8 mouse cellular contexts compared by ENCODE assay signal in the genomic region with DNA sequence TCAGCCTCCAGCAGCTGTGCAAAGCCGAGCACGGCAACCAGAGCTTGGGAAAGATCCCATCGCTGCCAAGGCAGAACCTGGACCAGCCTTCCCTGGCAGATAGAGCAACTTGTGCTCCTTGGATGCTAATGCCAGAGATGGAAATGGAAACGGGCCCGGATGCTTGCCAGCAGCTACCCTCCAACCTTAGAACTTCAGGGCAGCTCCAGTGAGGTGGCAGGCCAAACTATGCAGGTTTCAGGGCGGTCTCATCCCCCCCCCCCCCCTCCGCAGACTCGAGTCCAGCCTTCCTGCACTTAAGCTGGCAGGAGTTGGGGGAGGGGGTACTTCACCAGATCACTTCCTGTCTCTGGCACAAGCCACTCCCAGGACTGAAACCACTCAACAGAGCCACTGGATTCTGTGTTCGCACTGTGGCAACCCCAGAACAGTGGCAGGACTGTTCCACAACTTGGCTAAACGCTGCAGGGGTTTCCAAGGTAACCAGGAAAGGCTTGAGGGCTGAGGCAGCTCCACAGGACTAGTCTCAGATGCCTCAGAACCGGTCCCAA. TPM values are rescaled to one million over a fixed set of nuclear protein-coding genes. Genes with fewer than 3 reads are reported as not detected.
DNase-seq lines count a peak whose midpoint lies in the region; ATAC-seq and TF ChIP-seq lines count a peak whose summit lies in the region.

No protein-coding gene starts in this region.

- H3K36me3 ChIP-seq in forebrain, embryonic 13.5 days (ENCODE audit: poor library complexity, severe bottlenecking): no peaks in the 10 kb centered on the region
- no peaks in the 10 kb centered on the region for H3K36me3 ChIP-seq in lung, embryonic 15.5 days
- H3K36me3 ChIP-seq in heart, embryonic 12.5 days: no peaks in the 10 kb centered on the region

- H3K9me3 ChIP-seq in forebrain, embryonic 13.5 days (replicated peaks): no peaks in the 10 kb centered on the region
- no peaks in the 10 kb centered on the region for H3K9me3 ChIP-seq in lung, embryonic 15.5 days
- H3K9me3 ChIP-seq in heart, embryonic 12.5 days (replicated peaks): no peaks in the 10 kb centered on the region

- TF ChIP-seq CTCF in brain, embryonic 14.5 days (IDR thresholded peaks at IDR 0.05; ENCODE audit: borderline replicate concordance, extremely low read depth, insufficient read depth, insufficient read length): no peak

- 37% methylated on average over 11 of the region's 11 CpGs for WGBS in forebrain, embryonic 13.5 days
- 23% methylated on average over 11 of the region's 11 CpGs for WGBS in lung, embryonic 15.5 days
- 44% methylated on average over 11 of the region's 11 CpGs for WGBS in heart, embryonic 12.5 days

- ATAC-seq in forebrain, embryonic 13.5 days: peak; percentile 60
- peak; percentile 78 for ATAC-seq in lung, embryonic 15.5 days (ENCODE audit: borderline replicate concordance, extremely low read depth, low FRiP score, low TSS enrichment)
- no peak; the same call in 1 of the 2 replicates for ATAC-seq in heart, embryonic 12.5 days (ENCODE audit: insufficient number of reproducible peaks, low FRiP score)

- 0 out of 2 replicates have a peak overlapping the region, but pooled peaks have one; percentile 10 for H3K4me2 ChIP-seq in forebrain, embryonic 13.5 days
- peak overlapping the region; percentile 21 for H3K4me2 ChIP-seq in lung, embryonic 15.5 days
- no peak overlapping the region for H3K4me2 ChIP-seq in heart, embryonic 12.5 days

- H3K4me1 ChIP-seq in forebrain, embryonic 13.5 days: peaks cover 38% of the 10 kb centered on the region
- peaks cover 20% of the 10 kb centered on the region for H3K4me1 ChIP-seq in lung, embryonic 15.5 days
- H3K4me1 ChIP-seq in heart, embryonic 12.5 days (replicated peaks): peaks cover 13% of the 10 kb centered on the region; the same call in 1 of the 2 replicates

- no peak overlapping the region for H3K4me3 ChIP-seq in forebrain, embryonic 13.5 days
- H3K4me3 ChIP-seq in lung, embryonic 15.5 days: no peak overlapping the region
- H3K4me3 ChIP-seq in heart, embryonic 12.5 days: no peak overlapping the region

- no peak for TF ChIP-seq POLR2A in brain, embryonic 14.5 days (IDR thresholded peaks at IDR 0.05; ENCODE audit: borderline replicate concordance, extremely low read depth, insufficient read depth, insufficient read length, poor library complexity, severe bottlenecking)

- no peaks in the 10 kb centered on the region for H3K27me3 ChIP-seq in forebrain, embryonic 13.5 days
- no peaks in the 10 kb centered on the region for H3K27me3 ChIP-seq in lung, embryonic 15.5 days
- H3K27me3 ChIP-seq in heart, embryonic 12.5 days (replicated peaks): peaks cover 14% of the 10 kb centered on the region

- DNase-seq in adrenal gland, adult (ENCODE audit: inconsistent age in 2 of 2, low spot score in 1 of 2): peak; percentile 38 to 48
- DNase-seq in adrenal gland, postnatal 25 days: no peak
- DNase-seq in brain, embryonic 14.5 days (ENCODE audit: low read depth): peak; percentile 84
- peak; percentile 16 for DNase-seq in hindlimb bud, embryonic 11.5 days (ENCODE audit: extremely low spot score, low read depth, low spot score)
- DNase-seq in right cerebral cortex, postnatal 36 days (ENCODE audit: low spot score in 2 of 2): peak; percentile 79 to 85

- H3K9ac ChIP-seq in forebrain, embryonic 13.5 days: no peak overlapping the region
- H3K9ac ChIP-seq in lung, embryonic 15.5 days: no peak overlapping the region
- no peak overlapping the region for H3K9ac ChIP-seq in heart, embryonic 12.5 days

- H3K27ac ChIP-seq in forebrain, embryonic 13.5 days: no peak overlapping the region
- peak overlapping the region; percentile 75 for H3K27ac ChIP-seq in lung, embryonic 15.5 days
- H3K27ac ChIP-seq in heart, embryonic 12.5 days (ENCODE audit: poor library complexity, severe bottlenecking): no peak overlapping the region

RNA-seq across cellular contexts. Expression of a gene that starts 26.9 kb away (rescaled TPM):
- 10.8 and 12.7 TPM in 2 replicates for total RNA-seq in adrenal gland, postnatal 25 days (2021)
- 13.8 and 27.0 TPM in 2 replicates for polyA plus RNA-seq in brain, embryonic 14.5 days (2012; rRNA removed)
- polyA plus RNA-seq in forebrain, embryonic 13.5 days (2015; fragmentation: Nextera tagmentation; extraction: Ambion mirVana): 4.7 and 4.9 TPM in 2 replicates
- 0.60 and 0.64 TPM in 2 replicates for polyA plus RNA-seq in lung, embryonic 15.5 days (2015; fragmentation: Nextera tagmentation; extraction: Ambion mirVana)
- 0.22 and 0.38 TPM in 2 replicates for polyA plus RNA-seq in heart, embryonic 12.5 days (2016; fragmentation: Nextera tagmentation; extraction: Ambion mirVana)

RNA-seq across cellular contexts. Expression of a gene that starts 33.1 kb away (rescaled TPM):
- 1.1 and 1.3 TPM in 2 replicates for total RNA-seq in adrenal gland, postnatal 25 days (2021)
- polyA plus RNA-seq in brain, embryonic 14.5 days (2012; rRNA removed): 1.1 TPM in 2 replicates
- polyA plus RNA-seq in forebrain, embryonic 13.5 days (2015; fragmentation: Nextera tagmentation; extraction: Ambion mirVana): 0.35 and 0.58 TPM in 2 replicates
- polyA plus RNA-seq in lung, embryonic 15.5 days (2015; fragmentation: Nextera tagmentation; extraction: Ambion mirVana): 0.70 and 1.1 TPM in 2 replicates
- 1.0 and 1.6 TPM in 2 replicates for polyA plus RNA-seq in heart, embryonic 12.5 days (2016; fragmentation: Nextera tagmentation; extraction: Ambion mirVana)
